Mouse (Mus musculus) adrenal gland (tissue): ENCODE results near the gene Krtap29-1.

Experiments
- intact Hi-C: fragments of 180-260 bp; cut with DNase I; formaldehyde crosslinking; loops from one replicate; pipeline ENCODE4 v1.15.1; 2025
- long read RNA-seq, 2 experiments: library from polyadenylated mRNA; unstranded; transcript quantifications; one replicate each; pipeline ENCODE4 v2.0.0; 2020; ENCODE audit warnings: borderline replicate concordance in 1 of 2; ENCODE audit not compliant: insufficient replicate concordance in 1 of 2

Krtap29-1 gene
- long read RNA-seq, experiment 1: 0 reads
- long read RNA-seq, experiment 2: 0 reads

DNA sequence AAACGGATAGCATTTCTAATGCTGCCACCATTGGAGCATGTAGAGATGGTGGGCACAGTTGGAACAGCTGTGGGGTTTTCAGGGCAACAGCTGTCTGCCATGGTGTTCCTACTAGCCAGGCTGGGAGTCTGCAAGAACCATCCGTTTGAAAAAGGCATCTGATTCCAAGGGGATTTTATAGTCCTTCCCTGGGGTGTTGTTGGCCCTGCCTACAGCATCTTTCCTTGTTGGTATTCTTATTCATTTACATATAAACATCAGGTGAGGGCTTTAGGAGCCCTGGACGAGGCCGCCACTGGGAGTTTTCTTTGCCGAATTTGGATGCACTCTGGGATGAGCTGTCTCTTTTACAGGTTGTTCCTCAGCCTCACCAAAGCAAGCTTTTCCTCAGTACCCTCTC lies at the start of gene Krtap29-1:
Gene Krtap29-1 (minus strand): TSS at position 101 of the 400 bp plus-strand sequence.
- intact Hi-C loops: no loop called here

DNA sequence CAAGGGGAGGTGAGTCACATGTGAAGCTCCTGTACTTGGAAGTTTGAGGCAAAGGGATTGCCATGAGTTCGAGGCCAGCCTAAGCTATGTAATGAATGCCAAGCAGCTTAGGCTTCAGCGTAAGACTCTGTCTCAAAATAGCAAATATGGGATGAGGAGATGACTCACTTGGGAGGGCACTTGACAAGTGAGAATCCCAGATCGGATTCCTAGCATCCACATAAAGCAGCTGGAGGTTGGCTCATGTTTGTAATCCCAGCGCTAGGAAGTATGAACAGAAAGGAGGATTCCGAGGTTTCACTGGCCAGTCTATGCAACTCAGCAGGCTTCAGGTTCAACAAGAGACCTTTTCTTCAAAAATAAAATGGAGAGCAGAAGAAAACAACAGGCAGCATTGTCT lies 42.6 kb upstream of the Krtap29-1 start:
- intact Hi-C loops: no loop called here

DNA sequence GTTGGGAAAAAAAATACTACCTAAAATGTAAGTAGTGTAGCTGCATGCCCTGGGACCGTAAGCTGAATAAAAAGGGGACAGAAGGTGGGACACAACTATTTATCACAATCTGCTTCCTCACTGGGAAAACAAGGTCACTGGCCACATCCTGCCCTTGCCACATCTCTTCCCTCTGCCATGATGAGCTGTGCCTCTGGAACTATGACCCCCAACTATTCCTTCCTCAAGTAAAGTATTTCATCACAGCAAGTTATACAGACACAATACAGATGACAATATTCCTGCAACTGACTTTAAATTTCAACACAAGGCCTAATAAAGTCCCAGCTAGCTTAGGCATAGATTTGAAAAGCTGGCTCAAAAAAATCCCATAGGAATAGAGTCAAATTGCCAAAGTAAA lies 40.6 kb upstream of the Krtap29-1 start:
- intact Hi-C loops: no loop called here

DNA sequence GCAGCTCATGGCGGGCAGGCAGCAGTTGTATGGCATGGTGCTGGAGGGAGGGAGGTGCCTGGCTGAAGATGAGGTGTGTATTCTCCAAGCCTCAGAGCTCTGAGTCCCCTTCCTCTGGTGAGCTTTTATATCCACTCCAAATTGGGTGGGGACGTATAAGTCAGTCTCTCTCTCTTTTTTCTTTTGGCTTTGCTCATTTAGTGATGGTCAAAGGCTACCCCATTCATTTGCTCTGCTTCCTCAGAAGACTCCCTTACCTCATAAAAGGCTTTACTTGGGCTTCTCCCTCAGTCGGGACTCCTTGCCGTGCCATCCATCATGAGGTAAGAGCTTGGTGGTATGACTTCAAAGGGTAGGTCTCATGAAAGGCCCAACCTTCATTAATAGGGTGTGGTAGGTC lies 37.3 kb upstream of the Krtap29-1 start, which contains the start of gene Krt33a:
Gene Krt33a (minus strand): TSS at position 101 of the 400 bp plus-strand sequence.
- intact Hi-C loops: no loop called here

DNA sequence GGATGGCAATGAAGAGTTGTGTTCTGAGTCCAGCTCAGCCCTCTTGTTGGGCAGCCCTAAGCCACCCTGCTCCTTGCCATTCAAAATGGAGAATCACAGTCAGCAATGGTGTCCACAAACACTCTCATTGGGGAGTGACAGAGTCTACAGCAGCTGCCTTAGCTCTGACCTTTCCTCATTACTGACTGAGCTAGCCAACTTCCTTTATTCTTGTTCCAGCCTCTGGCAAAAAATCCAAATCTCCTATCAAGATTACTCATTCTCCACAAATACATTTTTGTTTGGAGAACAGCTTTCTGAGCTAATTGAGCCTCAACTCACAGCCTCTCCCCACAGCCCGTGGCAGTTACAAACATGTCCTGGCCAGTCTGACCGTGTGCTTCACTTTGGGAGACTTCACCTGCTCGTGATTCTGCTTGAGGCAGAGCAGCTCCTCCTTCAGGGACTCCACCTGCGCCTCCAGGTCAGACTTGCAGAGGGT lies 34.9 kb upstream of the Krtap29-1 start:
- intact Hi-C loops: no loop called here

DNA sequence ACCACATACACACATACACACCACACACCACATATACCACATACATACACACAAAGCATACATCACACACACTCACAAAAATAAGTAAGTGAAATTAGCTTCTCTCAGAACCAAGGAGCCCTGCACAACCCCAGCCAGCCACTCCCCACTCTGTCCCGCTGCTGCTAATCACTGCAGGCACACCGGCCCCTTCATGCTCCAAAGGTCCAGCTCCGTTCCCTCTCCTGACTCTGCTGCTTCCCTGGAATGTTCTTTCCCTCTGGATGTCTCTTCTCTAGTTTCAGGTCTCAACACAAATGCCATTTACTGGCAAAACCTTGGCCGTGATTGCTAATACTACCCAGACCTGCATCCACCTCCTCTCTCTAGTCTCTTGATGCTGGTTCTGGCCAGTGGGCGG lies 31.8 kb upstream of the Krtap29-1 start:
- intact Hi-C loops: no loop called here

DNA sequence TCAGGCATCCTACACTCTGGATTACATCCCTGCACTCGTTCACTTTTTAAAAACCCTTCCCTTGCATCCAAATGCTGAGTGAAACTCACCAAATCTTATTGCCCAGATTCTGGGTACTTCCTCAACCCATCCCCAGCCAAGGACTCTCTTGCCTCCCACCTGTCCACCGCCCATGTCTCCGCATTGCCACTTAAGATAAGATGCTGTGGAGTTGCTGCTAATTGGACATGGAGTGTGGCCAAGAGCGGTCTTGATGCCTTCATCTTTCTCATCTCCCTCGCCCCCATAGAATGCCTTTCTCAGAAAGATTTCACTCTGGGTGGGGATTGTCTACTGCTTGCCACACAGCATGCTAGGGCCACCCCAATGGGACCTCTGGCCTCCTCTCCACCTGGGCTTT lies 29.5 kb upstream of the Krtap29-1 start:
- intact Hi-C loops: loop anchor here (10.0 kb wide), 1 partner anchor 434 kb away; no protein-coding TSS in a partner anchor

DNA sequence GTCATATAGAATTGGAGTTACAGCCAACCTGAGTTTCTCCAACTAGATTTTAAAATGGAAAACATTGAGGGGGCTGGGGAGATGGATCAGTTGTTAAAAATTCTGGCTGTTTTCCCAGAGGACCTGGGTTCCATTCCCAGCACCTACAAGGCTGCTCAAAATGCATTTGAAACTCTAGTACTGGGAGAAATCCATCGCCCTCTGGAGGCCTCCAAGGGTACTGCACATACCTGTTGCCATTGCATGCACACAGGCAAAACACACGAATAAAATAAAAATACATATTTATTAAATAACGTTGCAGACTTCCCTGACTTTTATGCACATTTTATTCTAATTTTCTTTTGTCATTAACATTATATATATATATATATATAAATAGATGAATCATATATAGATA lies 27.8 kb upstream of the Krtap29-1 start:
- intact Hi-C loops: loop anchor here (10.0 kb wide), 1 partner anchor 432 kb away; no protein-coding TSS in a partner anchor

DNA sequence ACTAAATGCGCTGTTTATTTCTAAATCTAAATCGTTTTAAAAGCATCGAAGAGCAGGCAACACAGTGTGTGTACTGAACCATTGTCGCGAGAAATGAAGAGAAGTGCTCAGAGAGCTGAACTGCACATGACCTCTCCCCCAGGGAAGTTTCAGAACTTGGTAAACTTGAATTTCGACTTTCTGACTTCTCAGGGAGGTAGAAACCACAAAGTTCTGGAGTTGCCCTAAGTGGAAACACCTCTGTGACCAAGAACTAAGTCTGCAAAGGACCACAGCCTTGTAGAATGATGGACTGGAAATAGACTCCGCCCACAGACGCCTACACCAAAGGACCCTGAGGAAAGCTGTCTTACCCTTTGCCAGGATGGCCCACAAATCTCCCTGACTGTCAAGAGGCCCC lies 27.1 kb upstream of the Krtap29-1 start:
- intact Hi-C loops: loop anchor here (2.0 to 10.0 kb wide), 2 partner anchors 431 to 541 kb away; no protein-coding TSS in a partner anchor

DNA sequence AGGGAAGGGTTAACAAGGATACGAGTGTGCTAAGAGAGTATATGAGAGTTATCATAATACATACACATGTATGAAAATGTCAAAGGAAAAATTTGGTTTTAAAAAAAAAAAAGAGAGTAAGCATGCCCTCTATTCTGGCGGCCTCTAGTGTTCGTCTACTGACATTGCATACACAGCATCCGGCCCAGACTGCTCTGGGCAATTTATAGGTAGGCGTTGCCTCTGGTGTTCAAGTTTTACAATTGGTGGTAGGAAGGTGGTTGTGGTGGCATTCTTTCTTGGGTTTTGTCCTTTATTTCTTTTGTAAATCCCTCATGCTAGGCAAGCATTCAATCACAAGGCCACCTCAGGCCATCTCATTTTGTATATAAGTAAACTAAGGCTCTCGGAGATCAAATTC lies 26.0 kb upstream of the Krtap29-1 start:
- intact Hi-C loops: loop anchor here (2.0 to 10.0 kb wide), 3 partner anchors 430 to 593 kb away; no protein-coding TSS in a partner anchor

DNA sequence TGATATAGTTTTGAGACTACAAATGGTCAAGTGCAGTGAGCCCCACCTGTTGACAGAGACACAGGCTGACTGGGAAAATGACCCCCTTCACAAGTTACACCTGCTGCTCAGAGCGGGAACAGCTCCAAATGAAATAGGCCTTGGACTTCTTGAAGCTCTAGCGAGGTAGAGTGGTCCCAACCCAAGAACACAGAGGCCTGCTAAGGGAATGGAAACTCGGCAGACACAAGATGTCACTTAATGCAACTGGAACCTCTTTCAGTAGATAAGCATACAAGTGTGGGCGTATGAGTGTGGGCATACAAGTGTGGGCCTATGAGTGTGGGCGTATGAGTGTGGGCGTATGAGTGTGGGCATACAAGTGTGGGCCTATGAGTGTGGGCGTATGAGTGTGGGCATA lies 20.2 kb upstream of the Krtap29-1 start:
- intact Hi-C loops: no loop called here

DNA sequence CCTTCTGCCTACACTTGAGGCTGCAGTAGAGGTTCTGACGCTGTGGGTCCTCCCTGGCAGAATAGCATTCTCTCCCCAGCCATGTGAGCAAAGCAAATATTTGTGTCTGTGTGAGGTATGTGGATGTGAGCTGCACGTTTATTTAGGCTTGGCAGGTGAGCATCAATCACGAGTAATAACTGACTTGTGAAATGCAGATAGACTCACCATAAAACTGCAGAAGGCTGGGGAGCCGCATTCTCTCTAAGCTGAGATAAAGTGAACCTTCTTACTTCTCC lies 15.5 kb upstream of the Krtap29-1 start:
- intact Hi-C loops: no loop called here

DNA sequence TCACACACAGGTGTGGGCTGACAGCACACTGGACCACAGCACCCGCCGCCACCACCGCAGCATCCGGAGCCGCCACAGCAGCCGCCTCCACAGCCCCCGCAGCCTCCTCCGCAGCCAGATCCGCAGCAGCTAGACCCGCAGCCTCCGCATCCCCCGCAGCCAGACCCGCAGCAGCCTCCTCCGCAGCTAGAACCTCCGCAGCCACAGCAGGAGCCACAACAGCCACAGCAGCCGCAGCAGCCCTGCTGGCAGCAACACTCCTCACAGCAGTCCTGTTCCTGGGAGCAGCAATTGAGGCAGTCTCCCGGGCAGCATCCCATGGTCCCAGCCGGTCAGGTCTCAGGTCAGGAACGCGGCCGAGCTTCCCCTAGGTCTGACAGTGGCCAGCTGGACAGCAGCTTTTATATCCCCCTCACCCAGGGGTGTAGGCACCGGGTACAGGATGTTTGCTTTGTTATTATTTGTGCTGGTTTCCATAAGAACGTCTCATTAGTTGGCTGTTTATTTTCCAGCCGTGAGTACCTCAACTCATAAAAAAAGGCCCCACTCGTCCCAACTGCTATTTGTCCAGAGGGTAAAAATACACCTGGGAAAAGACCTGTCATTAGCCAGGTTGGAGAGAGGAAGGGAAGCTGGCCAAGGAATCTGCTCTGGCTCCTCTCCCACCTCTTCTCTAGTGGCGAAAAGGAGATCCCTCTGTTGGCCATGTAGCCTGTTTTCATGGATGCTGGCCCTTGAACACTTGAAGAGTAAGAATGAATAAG lies 14.9 kb upstream of the Krtap29-1 start, which contains the start of gene Krtap17-1:
Gene Krtap17-1 (minus strand): TSS at position 375 of the 764 bp plus-strand sequence.
- intact Hi-C loops: no loop called here

DNA sequence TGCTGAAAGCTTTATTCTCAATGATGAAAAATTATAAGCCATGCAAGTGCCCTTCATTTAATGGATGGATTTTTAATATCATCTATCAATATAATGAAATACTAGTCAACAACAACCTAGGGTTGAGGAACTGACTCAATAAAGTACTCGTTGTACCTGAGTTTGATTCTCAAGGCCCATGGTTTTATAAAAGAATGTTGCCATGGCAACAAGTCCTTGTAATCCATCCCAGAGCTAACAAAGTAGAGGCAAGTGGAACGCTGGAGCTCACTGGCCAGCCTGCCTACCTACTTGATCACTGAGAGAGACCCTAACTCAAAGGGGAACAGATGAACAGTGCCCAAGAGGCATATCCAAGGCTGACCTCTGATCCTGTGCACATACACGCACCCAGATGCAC lies 11.7 kb upstream of the Krtap29-1 start:
- intact Hi-C loops: no loop called here

DNA sequence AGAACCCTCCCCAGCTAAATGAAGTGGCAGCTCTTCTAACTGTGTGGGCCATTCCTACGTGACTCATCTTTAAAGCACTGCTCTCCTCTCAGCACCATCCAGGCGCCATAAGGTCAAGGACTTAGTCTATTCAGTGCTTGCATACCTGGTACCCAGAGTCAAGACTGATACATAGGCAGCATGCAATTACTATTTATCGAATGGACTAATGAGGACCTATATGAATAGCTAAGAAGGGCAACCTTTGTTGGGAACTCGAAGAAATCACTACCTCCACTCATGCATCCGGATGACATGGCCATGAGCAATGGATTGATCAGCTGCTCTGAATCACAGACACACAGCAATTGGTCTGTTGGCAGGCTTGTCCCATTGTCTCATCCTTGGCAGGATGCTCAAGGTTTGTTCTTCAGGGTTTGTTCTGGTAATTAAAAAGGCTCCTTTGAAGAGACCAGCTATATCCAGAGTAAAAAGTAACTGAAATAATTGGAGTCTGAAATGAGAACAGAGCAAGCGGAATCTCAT lies 11.1 kb upstream of the Krtap29-1 start:
- intact Hi-C loops: no loop called here

DNA sequence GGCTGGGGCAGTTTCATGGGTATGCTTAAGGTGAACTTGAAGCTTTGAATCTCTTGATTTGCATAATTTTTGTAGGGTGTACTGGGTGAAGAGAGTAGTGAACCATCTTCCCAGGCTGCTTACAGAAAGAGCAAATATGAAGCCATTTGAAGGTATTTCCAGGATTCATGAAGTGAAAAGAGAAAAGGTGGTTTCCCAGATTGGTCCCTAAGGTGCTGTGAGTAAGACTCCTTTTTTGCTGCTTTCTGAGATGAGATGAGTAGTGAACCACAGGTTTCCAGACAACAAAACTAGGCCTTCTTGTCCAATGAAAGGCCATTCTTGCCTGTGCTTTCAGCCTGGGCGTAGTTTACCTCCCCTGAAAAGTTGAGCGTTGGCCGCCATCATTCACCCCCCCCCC lies 9.7 kb upstream of the Krtap29-1 start:
- intact Hi-C loops: no loop called here

DNA sequence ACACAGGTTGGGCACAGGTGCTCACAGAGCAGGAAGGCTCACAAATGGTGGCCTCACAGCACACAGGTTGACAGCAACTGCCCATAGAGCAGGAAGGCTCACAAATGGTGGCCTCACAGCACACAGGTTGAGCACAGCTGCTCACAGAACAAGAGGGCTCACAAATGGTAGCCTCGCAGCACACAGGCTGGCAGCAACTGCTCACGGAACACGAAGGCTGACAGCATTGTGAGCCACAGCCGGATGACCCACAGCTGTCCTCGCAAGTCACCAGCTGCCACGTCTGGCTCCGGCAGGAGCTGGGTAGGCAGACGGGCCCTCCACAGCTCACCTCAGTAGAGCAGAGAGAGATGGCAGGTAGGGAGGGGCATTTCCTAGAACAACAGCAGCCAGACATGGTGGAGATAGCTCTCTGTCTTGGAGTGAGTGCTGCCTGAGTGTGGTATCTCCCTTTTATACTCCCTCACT lies 7.4 kb upstream of the Krtap29-1 start, which contains the start of gene Krtap16-1:
Gene Krtap16-1 (minus strand): TSS at position 418 of the 468 bp plus-strand sequence.
- intact Hi-C loops: no loop called here

DNA sequence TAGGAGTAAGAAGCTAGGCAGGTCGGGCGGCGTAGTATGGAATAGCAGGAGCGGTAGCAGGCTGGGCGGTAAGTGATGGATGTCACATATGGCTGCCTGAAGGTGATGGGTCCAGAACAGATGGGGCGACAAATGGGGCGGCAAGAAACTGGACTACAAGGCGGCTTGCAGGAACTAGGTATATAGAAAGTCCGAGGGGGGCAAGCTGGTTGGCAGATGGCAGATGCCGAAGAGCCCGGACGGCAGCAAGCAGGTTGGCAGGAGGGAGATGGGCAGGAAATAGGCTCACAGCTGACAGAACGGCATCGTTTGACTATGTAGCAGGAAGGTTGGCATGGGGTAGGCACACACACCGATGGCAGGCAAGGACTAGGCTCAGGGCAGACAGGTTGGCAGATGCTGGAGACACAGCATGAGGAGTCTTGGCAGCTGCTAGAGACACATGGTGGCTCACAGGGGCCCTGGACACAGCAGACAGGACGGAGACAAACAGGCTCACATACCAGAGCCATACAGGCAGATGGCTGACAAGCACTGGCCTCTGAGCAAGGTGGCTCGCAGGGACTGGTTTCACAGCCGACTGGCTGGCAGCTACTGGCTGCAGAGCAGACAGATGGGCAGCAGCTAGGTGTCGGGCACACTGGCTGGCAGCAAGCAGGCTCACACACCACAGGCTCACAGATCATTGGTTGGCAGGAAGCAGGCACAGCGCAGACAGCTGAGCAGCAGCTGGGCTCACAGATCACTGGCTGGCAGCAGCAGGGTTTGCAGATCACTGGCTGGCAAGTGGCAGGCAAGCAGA lies 6.6 kb upstream of the Krtap29-1 start:
- intact Hi-C loops: no loop called here

DNA sequence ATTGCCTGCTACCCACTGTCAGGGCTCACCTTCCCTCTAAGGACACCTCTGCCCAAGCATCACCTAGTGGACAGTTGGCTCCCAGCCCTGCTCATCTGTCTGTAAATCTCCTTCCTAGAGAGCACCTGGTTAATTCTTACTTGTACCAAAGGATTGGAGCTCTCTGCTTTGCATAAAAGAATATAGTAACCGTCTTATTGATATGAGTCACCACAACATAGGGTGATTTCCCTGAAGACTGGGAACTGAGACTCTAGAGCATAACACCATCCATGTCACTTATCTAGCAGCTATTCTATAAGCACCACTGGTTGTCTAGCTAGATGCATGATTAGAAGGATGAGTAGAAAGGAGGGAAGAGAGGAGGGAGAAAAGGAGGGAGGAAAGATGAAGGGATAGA lies 4.6 kb upstream of the Krtap29-1 start:
- intact Hi-C loops: no loop called here

DNA sequence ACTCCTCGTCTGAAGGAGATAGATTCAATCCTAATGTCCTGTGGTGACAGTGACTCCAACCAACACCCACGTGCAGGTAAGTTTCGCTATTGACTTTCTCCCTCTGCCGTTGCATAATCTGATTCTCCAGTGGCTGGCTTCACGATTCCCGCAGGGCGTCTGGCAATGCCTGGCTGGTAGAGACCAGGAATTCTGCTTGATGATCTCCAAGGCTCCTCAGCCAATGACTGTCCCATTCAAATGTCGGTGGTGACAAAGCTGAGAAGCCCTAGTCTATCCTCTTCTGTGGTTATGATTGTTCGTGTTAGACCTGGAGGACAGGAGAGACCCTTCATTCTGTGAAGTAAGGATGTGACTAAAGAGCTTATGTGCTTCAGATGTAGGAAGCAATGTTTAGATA lies 3.9 kb upstream of the Krtap29-1 start:
- intact Hi-C loops: no loop called here

DNA sequence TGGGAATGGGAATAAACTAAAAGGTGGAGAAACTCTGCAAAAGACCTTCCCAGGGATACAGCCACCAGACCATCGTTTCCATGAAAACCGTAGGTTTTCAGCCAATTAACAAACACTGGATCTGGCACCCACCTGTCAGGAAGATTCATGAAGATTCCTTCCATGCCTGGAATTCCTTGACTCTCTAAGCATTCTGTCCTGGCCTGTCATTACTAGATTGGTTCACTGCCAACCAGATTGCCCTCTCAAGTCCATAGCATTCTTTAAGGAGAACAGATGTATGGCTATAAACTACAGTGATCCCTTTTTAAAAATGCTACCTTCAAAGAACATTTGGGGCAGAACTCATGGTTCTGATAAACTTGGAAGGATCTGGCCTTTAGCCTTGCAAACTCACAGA lies 12.9 kb downstream of the Krtap29-1 start:
- intact Hi-C loops: no loop called here

DNA sequence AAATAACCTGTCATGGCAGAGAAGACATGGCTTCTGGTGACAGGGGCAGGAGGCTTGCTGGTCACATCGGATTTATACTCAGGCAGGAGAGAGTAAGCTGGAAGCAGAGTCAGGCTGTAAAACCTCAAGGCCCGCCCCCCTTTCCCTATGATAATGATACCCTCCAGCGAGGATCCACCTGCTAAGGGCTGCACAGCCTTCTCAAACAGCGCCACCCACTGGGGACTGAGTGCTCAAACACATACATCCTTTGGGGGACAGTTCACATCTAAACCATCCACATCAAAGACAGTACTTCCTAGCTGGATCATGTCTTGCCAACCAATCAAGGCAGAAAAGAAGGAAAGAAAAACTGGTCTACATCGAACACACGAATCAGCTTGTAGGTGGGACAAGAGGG lies 14.6 kb downstream of the Krtap29-1 start:
- intact Hi-C loops: no loop called here
